Comparison of ENCODE assay signal across 23 mouse cellular contexts in the genomic region with DNA sequence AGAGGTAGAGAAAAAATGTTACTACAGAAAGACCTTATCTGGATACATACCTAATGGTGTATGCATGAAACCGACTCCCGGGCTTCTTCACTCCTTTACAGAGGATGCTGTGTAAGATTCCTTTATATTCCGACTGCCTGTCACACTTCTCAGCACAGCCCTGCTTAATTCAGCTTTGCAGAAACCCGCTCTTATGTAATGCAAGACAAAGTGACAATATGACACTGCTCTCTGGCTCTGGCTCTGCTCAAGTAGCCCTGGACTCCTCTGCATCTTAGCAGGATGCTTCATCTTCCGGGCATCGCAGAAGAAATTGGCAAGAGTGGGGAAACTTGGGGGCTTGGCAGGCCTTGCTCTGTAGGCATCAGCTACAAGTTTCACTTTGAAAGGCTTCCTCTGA. TPM values are rescaled to one million over a fixed set of nuclear protein-coding genes. Genes with fewer than 3 reads are reported as not detected.
DNase-seq lines count a peak whose midpoint lies in the region; ATAC-seq and TF ChIP-seq lines count a peak whose summit lies in the region.
"Had no signal": no experiment of that assay in that cellular context is flagged by ENCODE, and none has a peak within 500 bp of the region (broad histone marks: within the 10 kb centered on the region; RNA-seq: fewer than 3 reads in every experiment).

No protein-coding gene starts in this region.

- TF ChIP-seq CTCF in layer of hippocampus, adult 2 months (conservative IDR thresholded peaks at IDR 0.05), result no peak

- DNase-seq in cerebellum, postnatal 14 days, result no peak
- DNase-seq in layer of hippocampus, adult 2 months (ENCODE audit: low spot score in 2 of 2), result no peak
- DNase-seq in layer of hippocampus, postnatal 10 days (ENCODE audit: low spot score in 2 of 2), result no peak
- peak; percentile 57 for DNase-seq in brain, adult 2 months (ENCODE audit: low read depth, low spot score)
- DNase-seq: adrenal gland, adult 8-10 months; adrenal gland, postnatal 14 days; adrenal gland, postnatal 36 days; B cell, adult 2 months; cerebellum, adult 11 months; cerebellum, adult 18-20 months; cerebellum, adult 8-10 months; cerebellum, adult 9-11 months; cerebellum, postnatal 25 days; forebrain, postnatal 0 days had no signal

- H3K27ac ChIP-seq in layer of hippocampus, adult 2 months, result peak overlapping the region; percentile 39; the same call in 1 of the 2 replicates
- H3K27ac ChIP-seq: embryonic facial prominence, embryonic 10.5 days; embryonic facial prominence, embryonic 12.5 days; forebrain, embryonic 13.5 days; forebrain, embryonic 15.5 days had no signal

- 0 out of 2 replicates have a peak, but pooled peaks have one; percentile 33 for ATAC-seq in cerebellum, adult (ENCODE audit: insufficient number of reproducible peaks, low FRiP score, low TSS enrichment)
- ATAC-seq: activated CD4-positive, CD25-positive, alpha-beta regulatory T cell, adult 4 months; CD4-positive, CD25-positive, alpha-beta regulatory T cell, adult 4 months; forebrain, embryonic 13.5 days; forebrain, embryonic 15.5 days; forebrain, postnatal 0 days; Patski had no signal

- H3K4me3 ChIP-seq in layer of hippocampus, adult 2 months, result no peak overlapping the region
- H3K4me3 ChIP-seq: embryonic facial prominence, embryonic 10.5 days; embryonic facial prominence, embryonic 12.5 days; forebrain, embryonic 13.5 days; forebrain, embryonic 15.5 days had no signal

RNA-seq across cellular contexts. Expression of gene B3gat1, which starts 28.9 kb away (rescaled TPM):
- total RNA-seq in layer of hippocampus, adult 2 months (2021), result 100 to 1,000 TPM; 254 to 273 TPM
- 100 to 1,000 TPM; 256 to 266 TPM for total RNA-seq in layer of hippocampus, postnatal 10 days (2021)
- total RNA-seq: CH12.LX had no signal

RNA-seq across cellular contexts. Expression of gene Glb1l2, which starts 43.8 kb away (rescaled TPM):
- under 1 TPM; 0.49 to 0.69 TPM for total RNA-seq in layer of hippocampus, adult 2 months (2021)
- total RNA-seq in layer of hippocampus, postnatal 10 days (2021), result 1 to 10 TPM; 1.0 to 1.3 TPM
- total RNA-seq: CH12.LX had no signal
